Mouse (Mus musculus) heart, postnatal 25 days (tissue): Measurements from ENCODE around the gene Myo1d. TPM values are rescaled to one million over a fixed set of nuclear protein-coding genes. Genes with fewer than 3 reads are reported as not detected.

Experiments
- DNase-seq: peaks from one replicate; pipeline ENCODE4 v3.0.0; 2022; ENCODE audit warnings: low spot score
- intact Hi-C: fragments of 180-260 bp; cut with DNase I; formaldehyde crosslinking; loops from one replicate; pipeline ENCODE4 v1.15.1; 2025
- total RNA-seq, 2 experiments: library from RNA; stranded (reverse); gene quantifications; 2 replicates each; pipeline ENCODE4 v1.2.3; 2021

Gene Myo1d
- total RNA-seq, 2 experiments from 2014 or later, result 8.7 to 10.9 TPM

GRCm38 (mm10) chr11:80490831-80491230 is 289.0 kb downstream of the Myo1d start:
- no peak for DNase-seq
- intact Hi-C loops, result no loop called here

GRCm38 (mm10) chr11:80489882-80490196 is 290.0 kb downstream of the Myo1d start:
- intact Hi-C loops, result no loop called here
- no peak for DNase-seq

- DNase-seq, result no peak
- intact Hi-C loops, result no loop called here
Measured at GRCm38 (mm10) chr11:80489172-80489881, 290.5 kb downstream of the Myo1d start.

GRCm38 (mm10) chr11:80487904-80488587 is 291.8 kb downstream of the Myo1d start:
- no peak for DNase-seq
- intact Hi-C loops, result no loop called here

- DNase-seq, result no peak
- intact Hi-C loops, result no loop called here
Measured at GRCm38 (mm10) chr11:80485622-80486206, 294.1 kb downstream of the Myo1d start.

GRCm38 (mm10) chr11:80485120-80485551 is 294.7 kb downstream of the Myo1d start:
- intact Hi-C loops, result no loop called here
- no peak for DNase-seq

- no peak for DNase-seq
- intact Hi-C loops, result no loop called here
Measured at GRCm38 (mm10) chr11:80484191-80484791, 295.5 kb downstream of the Myo1d start.

- intact Hi-C loops, result no loop called here
- DNase-seq, result no peak
Measured at GRCm38 (mm10) chr11:80483536-80484067, 296.2 kb downstream of the Myo1d start.

GRCm38 (mm10) chr11:80482921-80483320 is 296.9 kb downstream of the Myo1d start:
- intact Hi-C loops, result no loop called here
- no peak for DNase-seq

- intact Hi-C loops, result no loop called here
- DNase-seq, result no peak
Measured at GRCm38 (mm10) chr11:80482347-80482746, 297.5 kb downstream of the Myo1d start.

GRCm38 (mm10) chr11:80481409-80482050 is 298.3 kb downstream of the Myo1d start:
- DNase-seq, result no peak
- intact Hi-C loops, result no loop called here

GRCm38 (mm10) chr11:80479906-80480866 is 299.6 kb downstream of the Myo1d start:
- no peak for DNase-seq
- intact Hi-C loops, result loop anchor here (5.0 kb wide), 2 partner anchors 42 to 122 kb away; no protein-coding TSS in a partner anchor

- intact Hi-C loops, result loop anchor here (5.0 kb wide), 2 partner anchors 43 to 123 kb away; no protein-coding TSS in a partner anchor
- no peak for DNase-seq
Measured at GRCm38 (mm10) chr11:80479425-80479824, 300.4 kb downstream of the Myo1d start.

- no peak for DNase-seq
- intact Hi-C loops, result loop anchor here (5.0 kb wide), 2 partner anchors 43 to 123 kb away; no protein-coding TSS in a partner anchor
Measured at GRCm38 (mm10) chr11:80478694-80479412, 301.0 kb downstream of the Myo1d start.

GRCm38 (mm10) chr11:80477341-80478199 is 302.3 kb downstream of the Myo1d start:
- intact Hi-C loops, result loop anchor here (1.0 to 5.0 kb wide), 3 partner anchors 45 to 193 kb away; no protein-coding TSS in a partner anchor
- DNase-seq, result no peak

- DNase-seq, result peak; percentile 73
- intact Hi-C loops, result loop anchor here (1.0 to 5.0 kb wide), 3 partner anchors 46 to 194 kb away; no protein-coding TSS in a partner anchor
Measured at GRCm38 (mm10) chr11:80476222-80477189, 303.3 kb downstream of the Myo1d start, which contains the start of gene Cdk5r1. Gene Cdk5r1 (plus strand): TSS chr11:80477023.
